Mouse (Mus musculus) heart, embryonic 15.5 days (tissue): ENCODE results near the gene Gm9780. TPM values are rescaled to one million over a fixed set of nuclear protein-coding genes. Genes with fewer than 3 reads are reported as not detected.

ENCODE experiments used
- polyA plus RNA-seq: library from polyadenylated mRNA; unstranded; fragments of >200 nt; fragmentation: Nextera tagmentation; extraction: Ambion mirVana; gene quantifications from 2 replicates; pipeline ENCODE4 v1.2.1, GENCODE M21; 2015

Gm9780 gene
- polyA plus RNA-seq, 1 experiment from 2014 or later = 17.0 TPM

Other genes starting within 250 kb of the Gm9780 start
- 27.0 and 31.6 TPM in 2 replicates for gene Anxa11, start 200.6 kb downstream of the Gm9780 start, polyA plus RNA-seq
- gene Plac9a, start 139.6 kb downstream of the Gm9780 start, polyA plus RNA-seq = 0.85 TPM in 1 of 2 replicates, not detected in the other
- 2.3 and 4.2 TPM in 2 replicates for gene Tmem254a, start 115.0 kb downstream of the Gm9780 start, polyA plus RNA-seq
- not detected in 2 replicates for gene Cphx1, start 104.4 kb downstream of the Gm9780 start, polyA plus RNA-seq
- gene Duxbl1, start 64.1 kb downstream of the Gm9780 start, polyA plus RNA-seq = 0.43 and 0.82 TPM in 2 replicates
- gene Tmem254c, start 24.6 kb upstream of the Gm9780 start, polyA plus RNA-seq = 15.8 and 21.7 TPM in 2 replicates
- not detected in 2 replicates for gene Cphx2, start 38.8 kb upstream of the Gm9780 start, polyA plus RNA-seq
- not detected in 2 replicates for gene Cphx3, start 39.6 kb upstream of the Gm9780 start, polyA plus RNA-seq
- 0.94 and 1.4 TPM in 2 replicates for gene Duxbl2, start 75.6 kb upstream of the Gm9780 start, polyA plus RNA-seq
- 19.4 and 20.0 TPM in 2 replicates for gene Plac9b, start 139.8 kb upstream of the Gm9780 start, polyA plus RNA-seq
- gene Tmem254b, start 164.3 kb upstream of the Gm9780 start, polyA plus RNA-seq = 20.9 and 23.9 TPM in 2 replicates
- gene Duxbl3, start 215.3 kb upstream of the Gm9780 start, polyA plus RNA-seq = 0.20 and 0.57 TPM in 2 replicates